Mouse (Mus musculus): ENCODE measurements around the gene Ski.

DNA sequence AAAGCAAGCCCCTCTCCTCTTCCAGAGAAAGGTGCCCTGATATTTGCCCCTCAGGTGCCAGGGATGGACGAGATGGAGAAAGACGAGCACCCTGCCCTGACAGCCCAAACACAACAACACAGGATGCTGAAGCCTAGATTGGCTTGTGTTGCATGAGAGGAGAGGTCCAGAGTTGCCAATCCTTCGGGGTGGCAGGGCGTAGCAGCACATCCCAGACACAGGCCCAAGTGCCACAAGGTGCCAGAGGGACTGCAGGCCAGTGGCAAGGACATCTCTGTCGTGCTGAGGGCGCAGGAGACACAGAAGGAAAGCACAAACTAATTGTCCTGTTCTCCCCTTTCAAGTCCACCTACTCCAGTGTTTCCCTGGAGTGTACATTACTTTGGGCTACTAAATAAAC lies 8.2 kb downstream of the Ski start:
- TF ChIP-seq CTCF (IDR thresholded peaks at IDR 0.05; ENCODE audit: low read depth, low read length) (no peak), POLR2A (IDR thresholded peaks at IDR 0.05; ENCODE audit: borderline replicate concordance, low read depth, low read length) (no peak)

All from bone marrow macrophage, adult 2 months (primary cell).